Mouse (Mus musculus) 3134 (cell line): ENCODE data around the gene Ddt.

Experiments used
- DNase-seq: peaks from one replicate; pipeline ENCODE4 v3.0.0-alpha.2; 2011; ENCODE audit warnings: low spot score; ENCODE audit not compliant: insufficient read length; ENCODE audit errors: extremely low read depth

Ddt gene

DNA sequence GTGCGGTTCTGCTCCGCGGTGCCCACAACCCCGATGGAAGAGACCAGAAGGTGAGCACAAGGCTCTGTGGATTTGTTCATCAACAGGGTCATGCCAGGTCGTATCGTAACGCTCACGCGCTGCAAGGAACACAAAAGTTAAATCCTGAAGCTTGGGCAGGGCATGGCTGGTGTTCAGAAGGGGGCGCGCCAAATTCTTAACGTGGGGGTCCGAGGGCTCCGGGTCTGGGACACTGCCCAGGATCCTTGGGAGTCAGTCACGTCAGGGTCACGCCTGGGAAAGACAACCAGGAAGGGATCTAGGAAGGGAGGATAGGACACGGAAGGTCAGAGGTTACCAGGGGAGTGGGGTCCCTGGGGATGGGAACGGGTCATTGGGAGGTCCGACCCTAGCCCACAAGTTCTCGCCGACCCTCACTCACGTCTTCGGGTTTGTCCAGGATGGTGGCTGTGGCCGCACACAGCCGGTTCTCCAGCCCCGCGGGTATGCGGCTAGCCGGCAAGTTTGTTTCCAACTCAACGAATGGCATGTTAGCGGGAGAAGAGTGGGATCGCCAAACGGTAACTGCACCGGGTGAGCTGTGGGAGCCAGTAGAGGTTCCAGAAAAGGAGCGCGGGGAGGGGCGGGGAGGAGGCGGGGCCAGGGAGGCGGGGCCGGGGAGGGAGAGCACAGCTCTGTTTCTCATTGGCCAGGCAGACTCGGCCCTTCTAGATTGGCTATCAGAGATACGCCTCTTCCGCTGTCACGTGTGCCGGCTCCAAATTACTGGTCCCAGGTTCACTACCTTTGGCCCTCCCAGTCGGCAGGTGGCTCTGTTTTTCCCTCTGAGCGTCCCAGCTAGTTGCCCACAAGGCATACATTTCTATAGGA is at the start of gene Ddt:
Ddt (minus strand) TSS at position 620 of the 870 bp plus-strand sequence.
- peak; percentile 80 for DNase-seq

DNA sequence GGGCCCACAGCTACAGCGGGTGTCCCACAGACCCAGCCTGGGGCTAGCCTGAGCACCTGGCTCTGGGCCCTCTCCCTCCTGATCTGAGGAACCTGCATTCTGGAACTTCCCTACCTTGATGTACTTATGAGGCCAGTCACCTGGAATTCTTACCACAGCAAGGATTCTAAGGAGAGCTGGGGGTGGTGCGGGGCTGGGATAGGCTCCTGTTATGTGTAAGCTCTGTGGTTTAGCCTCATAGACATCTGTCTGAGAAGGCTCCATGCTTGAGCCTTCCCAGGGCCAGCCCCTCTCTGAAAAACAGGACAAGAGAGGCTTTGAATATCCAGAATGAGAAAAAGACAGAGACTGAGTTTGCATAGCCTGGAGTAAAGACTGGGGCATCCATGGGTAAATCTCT is 49.2 kb upstream of the Ddt start, which contains the start of gene Gstt4:
Gstt4 (minus strand) TSS at position 101 of the 400 bp plus-strand sequence.
- DNase-seq, result no peak

DNA sequence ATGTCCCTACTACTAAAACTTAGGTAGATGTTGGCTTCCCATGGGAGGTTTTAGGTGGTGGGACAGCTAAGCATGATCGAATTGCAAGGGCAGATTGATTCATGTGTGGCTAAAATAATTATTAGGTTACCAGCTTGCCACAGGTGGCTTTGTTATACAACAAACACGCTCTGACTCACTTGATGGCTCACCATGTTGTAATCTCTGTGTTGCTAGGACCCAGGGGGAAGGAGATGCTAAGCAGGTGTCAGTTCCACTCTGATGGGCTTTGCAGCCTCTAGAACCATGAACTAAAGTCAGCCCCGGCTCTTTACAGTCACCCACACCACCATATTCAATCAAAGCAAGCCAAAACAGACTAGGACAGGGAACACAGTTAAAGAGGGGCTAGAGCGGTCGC is 46.7 kb upstream of the Ddt start:
- DNase-seq, result no peak

DNA sequence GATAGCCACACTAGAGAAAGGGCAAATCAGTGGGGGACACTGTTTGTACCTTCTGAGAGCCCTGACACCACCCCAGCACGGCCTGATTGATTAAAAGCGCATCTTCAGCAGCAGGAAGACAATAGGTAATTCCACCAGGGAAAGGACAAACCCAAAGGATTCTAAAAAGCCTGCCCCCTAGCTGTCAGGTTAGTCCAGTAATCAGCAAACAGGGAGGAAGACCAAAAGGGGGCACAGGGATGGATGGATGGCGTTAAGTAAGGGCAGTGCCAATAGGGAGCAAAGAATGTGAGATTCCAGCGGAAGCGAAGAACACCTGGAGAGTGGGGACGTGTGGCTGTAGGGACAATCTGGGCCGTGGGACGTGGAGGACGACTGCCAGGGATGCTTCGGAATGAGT is 45.4 kb upstream of the Ddt start:
- DNase-seq, result no peak

DNA sequence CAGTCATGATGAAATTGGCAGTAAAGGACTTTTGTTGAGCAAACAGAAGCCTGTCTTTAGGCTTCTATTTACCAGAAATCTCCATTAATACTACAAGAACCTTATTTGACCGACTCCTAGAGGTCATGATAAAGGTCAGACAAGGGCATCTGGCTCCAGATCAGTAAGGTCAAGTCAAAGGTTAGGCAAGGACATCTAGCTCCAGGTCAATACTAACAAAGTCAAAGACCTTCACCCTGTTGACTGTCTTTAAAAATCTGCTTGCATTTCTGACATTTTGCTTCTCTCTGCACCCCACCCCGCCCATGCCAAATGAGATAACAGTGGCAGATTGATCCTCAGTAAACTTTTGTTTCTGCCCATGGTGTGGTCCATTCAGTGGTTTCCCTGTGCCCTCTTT is 31.0 kb upstream of the Ddt start:
- DNase-seq, result no peak

DNA sequence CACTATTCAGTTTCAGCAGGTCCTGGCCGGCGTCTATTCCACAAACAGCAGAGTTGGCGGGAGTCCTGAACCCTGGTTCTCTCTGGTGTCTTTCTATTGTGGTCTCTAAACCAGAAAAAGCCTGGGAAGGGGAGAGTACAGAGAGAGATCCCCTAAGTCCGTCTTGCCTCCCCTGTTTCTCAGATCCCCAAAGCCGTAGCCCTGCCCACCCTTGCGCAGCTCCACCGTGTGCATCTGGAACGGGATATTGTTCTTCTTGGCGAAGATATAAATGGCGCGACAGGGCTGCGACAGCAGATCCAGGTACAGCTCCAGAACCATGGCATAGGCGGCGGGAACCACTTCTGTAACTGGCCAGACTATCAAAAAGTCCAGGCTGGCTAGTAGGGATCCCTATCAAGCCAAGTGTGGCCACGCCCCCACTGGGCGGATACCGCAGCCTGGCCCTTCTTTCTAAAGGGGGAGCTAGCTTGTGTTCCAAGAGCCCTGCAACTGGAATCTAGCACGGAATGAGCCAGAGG is 25.0 kb upstream of the Ddt start, which contains the start of gene Gstt1:
Gstt1 (minus strand) TSS at position 409 of the 521 bp plus-strand sequence.
- no peak for DNase-seq

DNA sequence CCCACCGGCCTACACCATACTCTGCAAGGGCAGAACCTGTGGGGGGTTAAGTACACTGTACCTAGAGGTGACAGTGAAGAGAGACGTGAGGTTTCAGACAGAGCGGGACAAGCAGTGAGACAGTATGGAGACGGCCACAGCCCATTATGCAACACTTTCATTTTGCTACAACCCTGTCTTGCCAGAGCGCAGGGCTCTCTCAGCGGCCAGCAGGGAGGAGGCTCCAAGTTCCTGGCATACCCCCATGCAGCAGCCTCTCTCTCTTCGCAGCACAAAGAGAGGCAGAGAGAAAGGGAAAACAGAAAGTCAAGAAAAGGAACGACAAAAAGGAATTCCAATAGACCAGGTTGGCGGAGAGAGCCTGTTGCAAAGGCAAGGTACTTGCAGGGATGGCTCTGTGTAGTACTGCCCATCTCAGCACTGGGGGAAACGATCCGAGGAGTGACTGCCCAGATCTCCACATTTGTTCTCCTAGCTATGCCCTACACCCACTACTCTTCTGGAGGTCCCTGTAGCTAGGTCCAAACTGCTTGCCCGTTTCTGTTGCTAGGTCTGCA is 24.5 kb upstream of the Ddt start:
- DNase-seq, result no peak

DNA sequence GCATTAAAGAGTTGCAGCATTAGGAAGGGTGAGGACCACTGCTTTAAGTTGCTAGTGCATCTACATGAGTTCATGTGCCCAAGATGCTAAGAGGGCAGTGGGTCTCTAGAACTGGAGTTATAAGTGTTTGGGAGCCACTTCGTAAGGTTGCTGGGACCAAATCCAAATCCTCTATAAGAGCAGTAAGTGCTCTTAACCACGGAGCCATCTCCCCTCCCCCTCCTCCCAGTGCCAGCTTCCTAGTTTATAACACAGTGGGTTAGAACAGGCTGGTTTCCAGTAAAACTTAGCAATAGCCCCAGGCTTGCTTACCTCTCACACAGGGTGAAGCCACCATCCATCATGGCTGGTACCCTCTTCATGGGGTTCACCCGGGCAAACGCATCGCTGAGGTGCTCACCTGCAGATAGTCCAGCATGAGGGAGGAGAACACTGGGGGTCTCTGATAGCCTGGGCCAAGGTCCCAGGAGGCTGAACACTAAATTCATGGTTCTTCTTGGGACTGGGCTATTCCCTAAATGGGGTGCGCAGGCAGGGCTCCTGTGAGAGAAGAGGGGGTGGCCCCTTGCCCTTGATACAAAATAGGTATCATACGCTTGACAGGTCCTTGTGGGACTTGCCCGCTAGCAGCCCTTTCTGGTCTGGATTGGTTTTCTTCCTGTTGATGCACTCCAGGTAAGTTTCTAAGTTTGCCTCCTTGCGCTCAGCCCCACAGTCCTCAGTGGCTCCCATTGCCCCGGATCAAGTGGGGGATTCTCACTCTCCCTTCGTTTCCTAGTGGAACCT is 23.7 kb upstream of the Ddt start:
- no peak for DNase-seq

DNA sequence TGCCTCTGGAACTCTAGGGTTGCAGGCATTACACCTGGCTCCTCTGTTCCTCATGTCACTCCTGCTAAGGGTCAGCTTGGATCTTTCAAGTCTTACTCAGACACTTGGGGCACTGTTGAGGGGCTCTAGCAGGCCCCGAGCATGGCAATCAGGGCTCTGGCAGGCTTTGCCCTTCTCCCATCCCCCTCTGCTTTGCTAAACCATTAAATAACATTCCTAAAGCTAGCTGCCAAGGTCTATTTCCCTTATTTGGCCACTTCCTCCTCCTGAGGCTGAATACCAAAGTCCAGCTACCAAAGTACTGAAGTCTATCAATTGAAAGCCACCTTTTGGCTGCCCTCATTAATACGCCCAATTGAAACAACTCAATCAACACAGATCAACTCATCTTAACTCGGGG is 21.7 kb upstream of the Ddt start:
- peak; percentile 12 for DNase-seq

DNA sequence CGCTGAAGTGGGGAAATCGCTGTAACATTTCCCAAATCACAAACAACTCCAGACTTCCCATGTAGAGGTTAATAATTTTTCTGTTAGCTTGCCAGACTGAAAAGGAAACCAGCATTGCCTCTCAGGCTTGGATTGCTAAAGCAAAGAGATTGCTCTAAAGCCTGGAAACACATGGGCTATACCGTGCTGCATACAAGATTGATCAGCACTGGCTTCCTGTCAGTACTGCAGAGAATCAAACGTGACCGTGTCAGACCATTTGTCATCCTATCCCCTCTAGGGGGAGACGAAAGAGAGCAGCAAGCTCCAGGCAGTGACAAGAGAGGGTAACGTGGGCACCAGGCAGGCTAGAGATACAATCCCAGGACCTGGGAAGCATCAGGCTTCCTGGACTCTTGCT is 17.6 kb upstream of the Ddt start:
- no peak for DNase-seq

DNA sequence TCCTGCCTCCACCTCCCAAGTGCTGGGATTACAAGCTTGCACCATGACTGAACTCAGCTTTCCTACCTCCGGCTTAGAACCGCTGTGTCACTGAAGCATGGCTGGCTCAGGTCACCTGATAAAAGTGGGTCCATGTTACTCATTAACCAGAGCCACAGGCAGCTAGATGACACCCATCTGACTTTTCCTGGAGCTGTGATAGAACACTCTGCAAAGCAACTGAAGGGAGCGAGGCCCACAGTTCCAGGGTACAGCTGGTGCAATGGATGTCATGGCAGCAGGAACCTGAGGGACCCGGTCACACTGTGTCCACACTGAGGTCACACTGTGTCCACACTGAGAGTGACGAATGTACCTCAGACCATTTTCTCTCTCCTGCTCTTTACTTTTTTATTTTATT is 16.6 kb upstream of the Ddt start:
- DNase-seq, result no peak

DNA sequence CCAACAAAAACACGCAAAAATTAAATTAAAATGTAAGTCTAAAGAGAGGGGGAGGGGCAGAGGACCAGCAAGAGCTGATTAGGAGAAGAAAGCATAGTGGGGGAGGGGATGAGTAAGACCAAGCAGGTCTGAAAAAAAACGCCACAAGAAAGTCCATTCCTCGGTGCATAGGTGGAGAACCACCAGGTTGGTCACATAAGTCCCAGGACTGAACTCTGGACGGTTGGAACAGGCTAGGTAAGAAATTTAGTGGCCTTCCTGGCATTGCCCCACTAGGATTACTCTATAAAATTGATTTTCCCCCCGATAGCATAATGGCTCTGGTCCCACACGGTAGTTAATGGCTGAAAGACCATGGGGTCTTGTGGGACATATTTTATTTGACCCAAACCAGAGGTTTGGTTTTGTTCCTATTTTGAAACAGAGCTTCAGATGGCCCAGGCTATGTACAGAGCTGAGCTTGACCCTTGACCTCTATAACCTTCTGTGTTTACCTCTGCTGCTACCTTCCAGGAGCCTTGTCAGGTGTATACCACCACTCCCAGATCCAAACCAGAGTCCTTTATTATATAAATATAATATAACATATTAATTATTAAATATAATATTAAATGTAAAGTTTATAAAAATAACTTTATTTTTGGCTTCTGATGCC is 16.0 kb upstream of the Ddt start:
- no peak for DNase-seq

DNA sequence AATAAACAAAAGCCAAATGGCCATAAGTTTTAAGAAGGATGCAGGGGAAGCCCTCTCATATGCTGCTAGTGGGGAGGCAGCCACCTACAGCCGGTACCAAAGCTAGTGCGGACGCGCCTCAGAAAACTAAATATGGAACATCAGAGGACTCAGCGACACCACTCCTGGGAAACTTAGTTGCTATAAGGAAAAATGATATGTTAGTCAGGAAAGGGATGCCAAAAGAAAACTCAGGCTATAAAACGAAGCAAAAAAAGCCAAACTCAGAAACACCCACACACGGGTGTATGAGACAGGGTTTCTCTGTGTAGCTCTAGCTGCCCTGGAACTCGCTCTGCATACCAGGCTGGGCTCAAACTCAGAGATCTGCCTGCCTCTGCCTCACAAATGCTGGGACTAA is 15.1 kb upstream of the Ddt start:
- no peak for DNase-seq

DNA sequence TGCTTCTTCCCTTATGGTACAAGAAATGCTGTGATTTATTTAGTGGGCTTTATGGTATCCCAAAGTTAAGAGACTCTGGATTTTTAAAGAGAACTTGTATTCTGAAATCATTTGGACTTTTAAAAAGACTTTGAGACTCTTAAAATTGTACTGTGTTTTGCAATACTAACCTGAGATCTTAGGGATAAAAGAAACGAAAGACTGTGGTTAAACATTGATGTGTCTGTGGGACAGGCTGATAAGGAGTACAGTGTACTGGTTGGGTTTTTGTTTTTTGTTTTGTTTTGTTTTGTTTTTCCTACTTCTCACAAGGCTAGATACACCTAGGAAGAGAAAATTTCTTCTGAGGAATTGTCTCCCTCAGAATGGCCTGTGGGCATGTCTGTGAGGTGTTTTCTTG is 12.2 kb upstream of the Ddt start:
- no peak for DNase-seq

DNA sequence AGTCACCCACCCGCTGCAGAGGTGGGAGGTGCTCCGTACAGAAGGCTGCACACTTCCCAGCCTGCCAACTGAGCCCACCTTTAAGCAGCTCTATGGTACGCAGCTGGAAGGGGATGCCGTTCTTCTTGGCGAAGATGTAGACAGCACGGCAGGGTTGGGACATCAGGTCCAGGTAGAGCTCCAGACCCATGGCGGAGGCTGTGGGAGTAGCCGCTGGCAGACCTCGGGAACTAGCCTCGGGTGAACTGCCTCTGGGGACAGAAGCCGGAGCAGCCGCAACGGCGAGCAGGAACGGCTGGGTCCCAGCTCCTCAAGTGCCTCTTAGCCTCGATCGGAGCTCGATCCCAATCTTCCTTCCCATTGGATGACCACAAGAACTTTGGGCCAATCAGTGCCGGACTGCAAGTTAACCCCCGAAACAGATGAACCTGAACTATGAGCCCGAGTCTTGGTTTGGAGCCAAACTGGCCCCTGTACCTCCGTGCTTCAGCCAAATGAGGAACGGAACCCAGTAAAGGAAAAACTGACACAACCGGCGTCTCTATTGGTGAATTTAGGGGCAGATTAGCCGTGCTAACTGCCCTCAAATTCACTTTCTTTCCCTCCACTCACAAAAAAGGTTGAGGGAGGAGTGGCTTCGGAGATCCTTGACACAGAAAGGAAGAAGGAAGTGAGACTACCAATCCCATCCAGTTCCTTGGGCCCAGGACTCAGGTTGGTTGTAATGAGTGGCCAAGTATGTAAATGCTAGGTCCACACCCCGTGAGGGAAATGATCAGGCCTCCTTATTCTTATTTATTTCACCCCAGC is 7.8 kb upstream of the Ddt start, which contains the start of the genes Gm20441 and Gstt3:
Gm20441 (minus strand) TSS at position 186 of the 810 bp plus-strand sequence.
Gstt3 (minus strand) TSS at position 646 of the 810 bp plus-strand sequence.
- DNase-seq, result peak; percentile 63

DNA sequence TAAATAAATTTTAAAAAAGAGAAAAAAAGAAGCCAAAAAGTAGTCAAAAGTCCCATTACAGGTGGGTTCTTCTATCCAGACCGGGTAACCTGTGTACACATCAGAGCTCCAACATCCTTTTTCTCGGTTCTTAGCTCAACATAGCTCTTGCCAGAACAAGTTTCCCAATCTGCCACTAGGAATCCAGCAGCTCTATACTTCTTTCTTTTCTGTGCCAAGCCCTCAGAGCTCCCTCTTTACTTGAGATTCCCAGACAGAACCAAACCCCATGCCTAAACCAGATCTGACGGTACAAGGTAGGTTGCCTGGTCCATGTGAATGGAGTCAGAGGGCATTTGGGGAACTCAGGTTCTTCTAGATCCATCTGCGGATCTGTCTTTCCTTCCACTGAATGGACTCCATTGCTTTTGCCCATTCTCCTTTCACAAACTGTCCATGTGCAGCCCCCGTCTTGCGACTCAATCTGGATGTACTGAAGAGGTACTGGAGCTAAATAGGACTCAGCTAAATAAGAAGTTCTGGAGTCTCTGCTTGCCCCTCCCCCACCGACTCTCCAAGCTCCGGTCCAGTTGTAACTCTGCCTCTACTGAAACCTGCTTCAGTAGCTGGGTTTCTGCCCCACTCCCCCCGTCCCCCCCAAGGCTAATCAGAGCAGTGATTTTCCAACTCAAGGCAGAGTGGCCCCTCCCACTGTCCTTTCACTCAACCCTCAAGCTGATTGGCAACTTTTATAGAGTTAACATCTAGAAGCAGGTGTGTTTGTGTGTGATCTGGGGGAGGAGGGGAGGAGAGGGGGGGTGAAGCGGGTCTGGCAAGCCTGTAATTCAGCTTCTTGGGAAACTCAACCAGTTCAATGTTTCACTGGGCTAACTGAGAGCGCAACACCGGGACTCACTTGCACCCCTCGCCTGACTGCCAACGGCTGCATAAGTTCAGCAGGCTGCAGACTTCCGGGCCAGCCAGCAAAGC is 6.3 kb upstream of the Ddt start:
- no peak for DNase-seq

DNA sequence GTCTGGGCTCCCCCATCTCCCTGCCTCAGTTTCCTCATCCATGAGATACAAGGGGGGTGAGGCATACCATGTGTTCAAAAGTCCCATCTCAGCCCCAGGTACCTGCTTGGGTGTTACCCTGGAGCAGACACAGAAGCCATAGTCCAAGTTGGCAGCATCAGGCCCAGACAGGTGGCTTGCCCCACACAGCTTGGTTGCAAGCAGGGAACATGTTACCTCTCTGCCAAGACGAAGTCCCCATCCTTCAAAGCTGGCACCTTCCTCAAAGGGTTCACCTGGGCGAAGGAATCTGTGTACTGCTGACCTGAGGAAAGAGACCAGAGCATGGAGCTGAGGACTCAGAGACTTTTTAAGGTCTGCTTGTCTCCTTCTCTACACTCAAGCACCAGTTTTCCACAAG is 4.7 kb upstream of the Ddt start:
- DNase-seq, result no peak

DNA sequence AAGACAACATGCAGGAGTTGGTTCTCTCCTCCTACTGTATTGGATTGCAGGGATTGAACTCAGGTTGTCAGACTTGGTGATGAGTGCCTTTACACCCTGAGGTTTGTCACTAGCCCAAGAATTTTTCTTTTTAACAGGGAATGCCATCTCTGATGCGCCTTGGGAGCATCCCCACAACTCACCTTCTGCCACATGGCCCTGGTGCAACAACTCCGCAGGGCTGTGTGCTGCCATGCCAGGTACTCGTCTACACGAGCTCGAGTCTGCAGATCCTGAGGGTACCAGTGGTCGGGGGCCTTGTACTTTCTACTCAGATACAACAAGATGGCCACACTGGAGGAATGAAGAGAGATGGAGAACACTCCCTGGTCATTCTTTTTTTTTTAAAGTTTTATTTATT is 3.3 kb upstream of the Ddt start:
- DNase-seq, result no peak

DNA sequence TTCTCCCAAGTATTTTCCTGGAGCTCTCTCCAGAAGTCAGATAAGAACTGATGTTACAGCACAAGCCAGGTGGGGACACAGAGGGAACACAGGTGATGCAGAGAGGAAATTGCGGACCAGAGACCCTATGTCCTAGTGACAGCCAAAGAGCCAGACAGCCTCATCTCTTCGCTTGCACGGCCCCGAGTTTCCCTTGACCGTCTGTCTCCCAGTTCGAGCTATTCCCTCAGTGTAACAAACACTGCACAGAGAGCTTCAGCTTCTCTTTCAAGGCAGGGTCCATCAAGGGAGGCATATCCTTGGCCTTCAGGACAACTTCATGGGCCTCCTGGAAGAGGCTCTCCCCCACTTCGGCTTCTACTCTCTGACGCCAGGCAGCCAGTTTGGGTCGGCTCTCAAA is 1.4 kb upstream of the Ddt start:
- no peak for DNase-seq
